ENCODE assay signal across 10 mouse cellular contexts in the genomic region with DNA sequence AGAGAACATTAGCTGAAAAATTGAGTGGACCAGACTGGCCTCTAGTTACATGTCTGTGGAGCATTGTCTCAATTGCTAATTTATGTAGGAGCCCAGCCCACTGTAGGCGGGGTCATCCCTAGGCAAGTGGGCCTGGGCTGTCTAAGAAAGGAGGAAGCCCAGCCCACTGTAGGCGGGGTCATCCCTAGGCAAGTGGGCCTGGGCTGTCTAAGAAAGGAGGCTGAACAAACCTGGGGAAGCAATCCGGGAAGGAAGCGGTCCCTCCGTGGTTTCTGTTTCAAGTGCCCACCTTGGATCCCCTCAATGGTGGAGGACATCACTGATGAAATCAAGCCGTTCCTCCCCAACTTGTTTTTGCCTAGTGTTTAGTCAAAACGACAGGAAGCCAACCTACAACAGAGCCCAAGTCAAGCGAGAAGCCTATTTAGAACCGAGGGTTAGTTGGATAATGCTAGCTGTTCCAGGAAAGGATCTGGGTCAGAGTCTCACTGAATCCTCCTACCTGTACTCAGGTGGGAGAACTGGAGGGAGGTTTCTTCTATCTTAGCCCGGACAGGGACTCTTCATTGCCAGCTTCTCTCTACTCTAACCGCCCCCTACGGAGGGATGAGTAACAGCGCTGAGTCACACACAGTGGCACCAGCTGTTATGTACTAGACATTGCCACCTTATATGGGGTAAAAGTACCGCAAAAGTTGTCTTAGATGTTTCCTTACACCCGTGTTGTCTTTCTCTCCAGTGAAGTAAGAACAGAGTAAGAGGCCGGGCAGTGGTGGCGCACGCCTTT. TPM values are rescaled to one million over a fixed set of nuclear protein-coding genes. Genes with fewer than 3 reads are reported as not detected.
DNase-seq lines count a peak whose midpoint lies in the region; ATAC-seq lines count a peak whose summit lies in the region.
"Had no signal": no experiment of that assay in that cellular context is flagged by ENCODE, and none has a peak within 500 bp of the region (broad histone marks: within the 10 kb centered on the region; RNA-seq: fewer than 3 reads in every experiment).

No protein-coding gene starts in this region.

- no peaks in the 10 kb centered on the region for H3K36me3 ChIP-seq in heart, embryonic 16.5 days (ENCODE audit: control insufficient read depth, insufficient read depth)
- no peaks in the 10 kb centered on the region for H3K36me3 ChIP-seq in heart, embryonic 12.5 days
- no peaks in the 10 kb centered on the region for H3K36me3 ChIP-seq in liver, embryonic 12.5 days
- H3K36me3 ChIP-seq: hindbrain, embryonic 13.5 days; midbrain, embryonic 12.5 days had no signal

- DNase-seq in B cell, adult 2 months: peak; percentile 29 to 35
- DNase-seq in WW6 (ENCODE audit: low read depth, low spot score): peak; percentile 52
- DNase-seq in ovary, adult 18-20 months (ENCODE audit: low spot score): no peak
- DNase-seq in adipocyte (ENCODE audit: low spot score): no peak
- no peak for DNase-seq in layer of hippocampus, postnatal 14 days (ENCODE audit: low spot score in 2 of 2)

- H3K9ac ChIP-seq in heart, embryonic 16.5 days (ENCODE audit: low read length): no peak overlapping the region
- H3K9ac ChIP-seq in heart, embryonic 12.5 days: no peak overlapping the region
- no peak overlapping the region for H3K9ac ChIP-seq in liver, embryonic 12.5 days
- H3K9ac ChIP-seq: hindbrain, embryonic 13.5 days; midbrain, embryonic 12.5 days had no signal

- WGBS in heart, embryonic 16.5 days: 65% methylated on average over 18 of the region's 18 CpGs
- 62% methylated on average over 18 of the region's 18 CpGs for WGBS in heart, embryonic 12.5 days
- 59% methylated on average over 18 of the region's 18 CpGs for WGBS in liver, embryonic 12.5 days (ENCODE audit: insufficient replicate concordance)

- no peaks in the 10 kb centered on the region for H3K27me3 ChIP-seq in heart, embryonic 16.5 days (ENCODE audit: control insufficient read depth, insufficient read depth, low read length)
- no peaks in the 10 kb centered on the region for H3K27me3 ChIP-seq in heart, embryonic 12.5 days (replicated peaks)
- H3K27me3 ChIP-seq in liver, embryonic 12.5 days (replicated peaks): peaks cover 4% of the 10 kb centered on the region
- H3K27me3 ChIP-seq: hindbrain, embryonic 13.5 days; midbrain, embryonic 12.5 days had no signal

- no peak overlapping the region for H3K4me3 ChIP-seq in heart, embryonic 16.5 days (ENCODE audit: low read length)
- H3K4me3 ChIP-seq in heart, embryonic 12.5 days: no peak overlapping the region
- no peak overlapping the region for H3K4me3 ChIP-seq in liver, embryonic 12.5 days
- H3K4me3 ChIP-seq: hindbrain, embryonic 13.5 days; midbrain, embryonic 12.5 days had no signal

- no peak overlapping the region for H3K4me2 ChIP-seq in heart, embryonic 16.5 days (ENCODE audit: low read depth, low read length)
- H3K4me2 ChIP-seq in heart, embryonic 12.5 days: no peak overlapping the region
- H3K4me2 ChIP-seq in liver, embryonic 12.5 days: peak overlapping the region; percentile 21
- H3K4me2 ChIP-seq: hindbrain, embryonic 13.5 days; midbrain, embryonic 12.5 days had no signal

- 0 out of 2 replicates have a peak, but pooled peaks cover 3% of the 10 kb centered on the region for H3K4me1 ChIP-seq in heart, embryonic 16.5 days (ENCODE audit: control insufficient read depth, insufficient read depth, low read length)
- H3K4me1 ChIP-seq in heart, embryonic 12.5 days (replicated peaks): no peaks in the 10 kb centered on the region
- peaks cover 15% of the 10 kb centered on the region for H3K4me1 ChIP-seq in liver, embryonic 12.5 days
- H3K4me1 ChIP-seq: hindbrain, embryonic 13.5 days; midbrain, embryonic 12.5 days had no signal

- H3K9me3 ChIP-seq in heart, embryonic 16.5 days (replicated peaks; ENCODE audit: control insufficient read depth, low read length): no peaks in the 10 kb centered on the region
- H3K9me3 ChIP-seq in heart, embryonic 12.5 days (replicated peaks): no peaks in the 10 kb centered on the region
- H3K9me3 ChIP-seq in liver, embryonic 12.5 days (replicated peaks): no peaks in the 10 kb centered on the region
- H3K9me3 ChIP-seq: hindbrain, embryonic 13.5 days; midbrain, embryonic 12.5 days had no signal

- 0 out of 2 replicates have a peak, but pooled peaks have one; percentile 37 for ATAC-seq in heart, embryonic 16.5 days (replicated peaks; ENCODE audit: extremely low read depth, insufficient read depth, low FRiP score)
- no peak for ATAC-seq in heart, embryonic 12.5 days (ENCODE audit: insufficient number of reproducible peaks, low FRiP score)
- peak; percentile 86 for ATAC-seq in liver, embryonic 12.5 days

- no peak overlapping the region for H3K27ac ChIP-seq in heart, embryonic 16.5 days (ENCODE audit: low read length)
- H3K27ac ChIP-seq in heart, embryonic 12.5 days (ENCODE audit: poor library complexity, severe bottlenecking): no peak overlapping the region
- H3K27ac ChIP-seq in liver, embryonic 12.5 days: no peak overlapping the region
- H3K27ac ChIP-seq: hindbrain, embryonic 13.5 days; midbrain, embryonic 12.5 days had no signal

RNA-seq across cellular contexts. Expression of a gene that starts 16.6 kb away (rescaled TPM):
- 0.59 and 2.2 TPM in 2 replicates for polyA plus RNA-seq in heart, embryonic 16.5 days (2015; fragmentation: Nextera tagmentation; extraction: Ambion mirVana)
- 1.9 and 2.4 TPM in 2 replicates for polyA plus RNA-seq in heart, embryonic 12.5 days (2016; fragmentation: Nextera tagmentation; extraction: Ambion mirVana)
- 0.19 and 0.39 TPM in 2 replicates for polyA plus RNA-seq in liver, embryonic 12.5 days (2016; fragmentation: Nextera tagmentation; extraction: Ambion mirVana)
- 10 to 100 TPM; 31.3 to 33.2 TPM for total RNA-seq in layer of hippocampus, postnatal 14 days (2021)

RNA-seq across cellular contexts. Expression of a gene that starts 24.8 kb away (rescaled TPM):
- 55.3 and 57.8 TPM in 2 replicates for polyA plus RNA-seq in heart, embryonic 16.5 days (2015; fragmentation: Nextera tagmentation; extraction: Ambion mirVana)
- polyA plus RNA-seq in heart, embryonic 12.5 days (2016; fragmentation: Nextera tagmentation; extraction: Ambion mirVana): 63.5 and 65.0 TPM in 2 replicates
- 60.6 and 61.1 TPM in 2 replicates for polyA plus RNA-seq in liver, embryonic 12.5 days (2016; fragmentation: Nextera tagmentation; extraction: Ambion mirVana)
- total RNA-seq in layer of hippocampus, postnatal 14 days (2021): 10 to 100 TPM; 74.9 to 75.2 TPM

RNA-seq across cellular contexts. Expression of a gene that starts 28.6 kb away (rescaled TPM):
- 45.8 and 52.0 TPM in 2 replicates for polyA plus RNA-seq in heart, embryonic 16.5 days (2015; fragmentation: Nextera tagmentation; extraction: Ambion mirVana)
- 50.3 and 55.8 TPM in 2 replicates for polyA plus RNA-seq in heart, embryonic 12.5 days (2016; fragmentation: Nextera tagmentation; extraction: Ambion mirVana)
- polyA plus RNA-seq in liver, embryonic 12.5 days (2016; fragmentation: Nextera tagmentation; extraction: Ambion mirVana): 31.2 and 32.9 TPM in 2 replicates
- total RNA-seq in layer of hippocampus, postnatal 14 days (2021): 10 to 100 TPM; 40.3 to 45.1 TPM

Comparison
In these comparisons a context has a peak if more than half of its experiments do, and no peak if none do; other contexts are left out.
1. DNase-seq: peak in B cell, adult 2 months (2 of 2) and WW6 (single experiment); none in ovary, adult 18-20 months (single experiment), adipocyte (single experiment) and layer of hippocampus, postnatal 14 days (0 of 2).